Mouse (Mus musculus): ENCODE data around the gene Trim71.
"Not testable (repeated sequence)": the region's sequence is repeated elsewhere in the genome, so short reads cannot be mapped to it uniquely, and the experiment has no call there.

The Trim71 gene

GRCm38 (mm10) chr9:114525891-114526290, 38.3 kb downstream of the Trim71 start:
- in situ Hi-C loops (cut with MseI, MboI): no loop called here

- in situ Hi-C loops (cut with MseI, MboI): no loop called here
Measured at GRCm38 (mm10) chr9:114525073-114525633, 39.0 kb downstream of the Trim71 start.

GRCm38 (mm10) chr9:114522501-114522900, 41.7 kb downstream of the Trim71 start:
- in situ Hi-C loops (cut with MseI, MboI): no loop called here

GRCm38 (mm10) chr9:114522041-114522440, 42.1 kb downstream of the Trim71 start:
- in situ Hi-C loops (cut with MseI, MboI): no loop called here

- in situ Hi-C loops (cut with MseI, MboI): not testable (repeated sequence)
Measured at GRCm38 (mm10) chr9:114520529-114520928, 43.6 kb downstream of the Trim71 start.

GRCm38 (mm10) chr9:114518812-114519477, 45.2 kb downstream of the Trim71 start:
- in situ Hi-C loops (cut with MseI, MboI): no loop called here

- in situ Hi-C loops (cut with MseI, MboI): no loop called here
Measured at GRCm38 (mm10) chr9:114517924-114518497, 46.2 kb downstream of the Trim71 start.

- in situ Hi-C loops (cut with MseI, MboI): no loop called here
Measured at GRCm38 (mm10) chr9:114515364-114515763, 48.8 kb downstream of the Trim71 start, which contains the start of gene C130032M10Rik. Gene C130032M10Rik (plus strand): TSS chr9:114515697.

- in situ Hi-C loops (cut with MseI, MboI): no loop called here
Measured at GRCm38 (mm10) chr9:114512831-114513230, 51.3 kb downstream of the Trim71 start.

GRCm38 (mm10) chr9:114509785-114510184, 54.4 kb downstream of the Trim71 start:
- in situ Hi-C loops (cut with MseI, MboI): no loop called here

GRCm38 (mm10) chr9:114507421-114507820, 56.7 kb downstream of the Trim71 start:
- in situ Hi-C loops (cut with MseI, MboI): no loop called here

- in situ Hi-C loops (cut with MseI, MboI): no loop called here
Measured at GRCm38 (mm10) chr9:114506564-114506963, 57.6 kb downstream of the Trim71 start.

GRCm38 (mm10) chr9:114504816-114505215, 59.4 kb downstream of the Trim71 start, which contains the start of gene Ccr4:
Gene Ccr4 (minus strand): TSS chr9:114504916.
- in situ Hi-C loops (cut with MseI, MboI): loop anchor here in 1 of 2 experiments (5.0 kb wide), 1 partner anchor 77 kb away; no protein-coding TSS in a partner anchor

- in situ Hi-C loops (cut with MseI, MboI): loop anchor here in 1 of 2 experiments (5.0 kb wide), 1 partner anchor 79 kb away; no protein-coding TSS in a partner anchor
Measured at GRCm38 (mm10) chr9:114502711-114503427, 61.3 kb downstream of the Trim71 start.

- in situ Hi-C loops (cut with MseI, MboI): loop anchor here in 1 of 2 experiments (5.0 kb wide), 1 partner anchor 80 kb away; no protein-coding TSS in a partner anchor
Measured at GRCm38 (mm10) chr9:114501913-114502312, 62.3 kb downstream of the Trim71 start.

GRCm38 (mm10) chr9:114501111-114501510, 63.1 kb downstream of the Trim71 start:
- in situ Hi-C loops (cut with MseI, MboI): loop anchor here in 1 of 2 experiments (5.0 kb wide), 1 partner anchor 81 kb away; no protein-coding TSS in a partner anchor

GRCm38 (mm10) chr9:114499783-114500515, 64.2 kb downstream of the Trim71 start:
- in situ Hi-C loops (cut with MseI, MboI): loop anchor here (5.0 kb wide), 2 partner anchors 82 to 83 kb away; no protein-coding TSS in a partner anchor

- in situ Hi-C loops (cut with MseI, MboI): loop anchor here (5.0 kb wide), 2 partner anchors 81 to 84 kb away; no protein-coding TSS in a partner anchor
Measured at GRCm38 (mm10) chr9:114498218-114498617, 66.0 kb downstream of the Trim71 start.

- in situ Hi-C loops (cut with MseI, MboI): loop anchor here (5.0 kb wide), 2 partner anchors 79 to 86 kb away; no protein-coding TSS in a partner anchor
Measured at GRCm38 (mm10) chr9:114496469-114496868, 67.7 kb downstream of the Trim71 start.

GRCm38 (mm10) chr9:114487481-114488258, 76.5 kb downstream of the Trim71 start:
- in situ Hi-C loops (cut with MseI, MboI): no loop called here

All from mouse trophoblast stem cell (cell line).